Mouse (Mus musculus) midbrain, embryonic 15.5 days (tissue): ENCODE measurements around the gene Slc7a11. TPM values are rescaled to one million over a fixed set of nuclear protein-coding genes. Genes with fewer than 3 reads are reported as not detected.

Experiments used
- ATAC-seq: fragments of 200-750 bp; cut with Nextera tagmentation; replicated peaks from 2 replicates; pipeline ENCODE4 v1.8.0; 2017; ENCODE audit warnings: moderate TSS enrichment
- H3K27ac ChIP-seq: fragments of 300-500 bp; sonication (generic); 2 replicates; pipeline ENCODE4 v1.5.1; 2015; ENCODE audit warnings: mild to moderate bottlenecking, inconsistent platforms
- H3K27me3 ChIP-seq: fragments of 300-500 bp; sonication (generic); replicated peaks from 2 replicates; pipeline ENCODE4 v1.6.1; 2015; ENCODE audit warnings: inconsistent platforms
- H3K36me3 ChIP-seq: fragments of 300-500 bp; sonication (generic); replicated peaks from 2 replicates; pipeline ENCODE4 v1.6.1; 2015; ENCODE audit warnings: inconsistent platforms
- H3K4me1 ChIP-seq: fragments of 300-500 bp; sonication (generic); 2 replicates; pipeline ENCODE4 v1.6.1; 2015; ENCODE audit warnings: inconsistent platforms
- H3K4me2 ChIP-seq: fragments of 300-500 bp; sonication (generic); 2 replicates; pipeline ENCODE4 v1.6.1; 2015; ENCODE audit warnings: inconsistent platforms, mild to moderate bottlenecking, moderate library complexity
- H3K4me3 ChIP-seq: fragments of 300-500 bp; sonication (generic); 2 replicates; pipeline ENCODE4 v1.5.1; 2015; ENCODE audit warnings: mild to moderate bottlenecking, inconsistent platforms
- H3K9ac ChIP-seq: fragments of 300-500 bp; sonication (generic); 2 replicates; pipeline ENCODE4 v1.6.1; 2015; ENCODE audit warnings: mild to moderate bottlenecking, inconsistent platforms
- H3K9me3 ChIP-seq: fragments of 300-500 bp; sonication (generic); 2 replicates; pipeline ENCODE4 v1.6.1; 2016; ENCODE audit warnings: inconsistent platforms
- WGBS: fragments of 180-500 bp; shearing (Covaris S2); methylation state at CpG from one replicate; pipeline ENCODE4 v1.1.7; 2015; ENCODE audit warnings: mixed read lengths; 5-methylcytosine and 5-hydroxymethylcytosine counted together
- polyA plus RNA-seq: library from polyadenylated mRNA; unstranded; fragments of >200 nt; fragmentation: Nextera tagmentation; extraction: Ambion mirVana; gene quantifications from 2 replicates; pipeline ENCODE4 v1.2.1, GENCODE M21; 2015

Gene Slc7a11
- polyA plus RNA-seq, 1 experiment from 2014 or later: 2.2 TPM

DNA sequence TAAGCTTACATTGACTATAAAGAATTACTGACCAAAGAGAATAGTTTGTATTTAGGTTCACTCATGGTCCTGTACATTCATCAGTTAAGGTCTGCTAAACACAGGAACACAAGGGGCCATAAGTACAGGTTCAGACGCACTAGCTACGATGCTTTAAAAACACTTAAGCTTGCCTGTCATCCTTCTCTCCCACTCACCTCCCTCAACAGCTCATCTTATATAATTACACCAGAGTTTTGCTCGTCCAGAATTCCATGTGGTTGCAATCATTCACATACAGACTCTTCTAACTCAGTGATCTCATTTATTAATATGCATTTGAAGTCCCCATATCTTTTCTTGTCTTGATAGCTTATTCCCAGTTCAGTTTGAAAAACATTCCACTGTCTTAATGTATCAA is 458.6 kb downstream of the Slc7a11 start:
- H3K9ac ChIP-seq: no peak overlapping the region
- ATAC-seq: no peak
- H3K27me3 ChIP-seq: no peaks in the 10 kb centered on the region
- no peak overlapping the region for H3K4me2 ChIP-seq
- H3K4me1 ChIP-seq: no peaks in the 10 kb centered on the region
- no peak overlapping the region for H3K4me3 ChIP-seq
- 72% methylated on average over 3 of the region's 3 CpGs for WGBS
- H3K36me3 ChIP-seq: no peaks in the 10 kb centered on the region
- no peaks in the 10 kb centered on the region for H3K9me3 ChIP-seq
- H3K27ac ChIP-seq: no peak overlapping the region

DNA sequence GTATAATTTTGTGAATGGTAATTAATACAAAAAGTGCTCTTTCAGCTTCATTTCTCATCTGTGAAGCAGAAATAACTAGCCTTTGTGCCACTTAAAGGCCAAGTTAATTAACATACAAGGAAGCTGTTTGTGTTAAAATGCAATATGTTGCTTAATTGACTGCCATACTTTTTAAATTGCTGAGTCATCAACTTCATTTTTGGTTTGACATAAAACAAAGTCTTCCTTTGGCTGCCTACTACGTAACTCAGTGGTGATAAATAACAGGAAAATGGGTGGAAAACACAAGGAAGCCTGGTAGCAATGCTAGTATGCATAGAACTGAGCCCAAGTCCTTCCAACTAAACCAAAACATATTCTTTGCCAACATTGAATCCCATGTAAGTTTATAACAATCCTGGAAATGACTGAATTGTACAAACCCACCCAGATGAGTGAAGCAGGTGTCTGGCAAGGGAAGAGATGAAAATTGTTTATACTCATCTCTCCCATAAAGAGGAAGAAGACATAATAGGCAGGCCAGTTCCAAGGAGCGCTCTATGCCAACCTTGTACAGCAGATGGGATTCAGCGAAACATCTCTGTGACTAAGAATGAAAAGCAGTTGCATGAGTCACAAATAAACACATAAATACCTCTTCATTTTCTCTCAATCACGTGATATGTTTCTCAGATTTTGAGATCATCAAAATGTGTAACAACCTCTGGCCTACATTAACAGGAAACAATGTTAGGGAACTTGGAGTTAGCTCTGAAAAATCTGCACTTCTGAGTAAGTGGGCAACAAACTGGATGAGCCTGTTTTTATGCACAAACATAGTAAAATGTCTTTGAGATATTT is 459.8 kb downstream of the Slc7a11 start:
- no peak overlapping the region for H3K4me2 ChIP-seq
- ATAC-seq: no peak
- no peak overlapping the region for H3K9ac ChIP-seq
- no peak overlapping the region for H3K4me3 ChIP-seq
- no peaks in the 10 kb centered on the region for H3K27me3 ChIP-seq
- H3K36me3 ChIP-seq: no peaks in the 10 kb centered on the region
- 86% methylated on average over 4 of the region's 4 CpGs for WGBS
- no peaks in the 10 kb centered on the region for H3K4me1 ChIP-seq
- H3K9me3 ChIP-seq: no peaks in the 10 kb centered on the region
- H3K27ac ChIP-seq: no peak overlapping the region

DNA sequence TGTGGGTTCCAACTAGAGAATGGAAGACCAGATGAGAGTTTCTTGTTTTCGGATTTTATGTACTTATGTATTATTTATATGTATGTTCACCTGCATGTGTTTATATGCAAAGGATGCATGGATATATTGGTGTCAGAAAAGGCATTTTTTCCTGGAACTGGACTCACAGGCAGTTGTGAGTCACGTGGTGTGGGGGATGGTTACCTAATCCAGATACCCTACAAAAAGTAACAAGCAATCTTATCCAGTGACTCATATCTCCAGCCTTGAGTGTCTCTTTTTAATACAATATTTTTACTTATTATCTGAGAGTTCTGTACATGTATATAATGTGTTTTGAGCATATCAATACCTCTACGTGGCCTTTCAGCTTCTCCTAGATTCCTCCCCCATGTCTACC is 469.4 kb downstream of the Slc7a11 start:
- no peak overlapping the region for H3K4me3 ChIP-seq
- no peak overlapping the region for H3K9ac ChIP-seq
- H3K36me3 ChIP-seq: no peaks in the 10 kb centered on the region
- 91% methylated on average over 3 of the region's 3 CpGs for WGBS
- H3K27ac ChIP-seq: no peak overlapping the region
- no peaks in the 10 kb centered on the region; the same call in 1 of the 2 replicates for H3K9me3 ChIP-seq
- no peak for ATAC-seq
- no peak overlapping the region for H3K4me2 ChIP-seq
- no peaks in the 10 kb centered on the region for H3K27me3 ChIP-seq
- no peaks in the 10 kb centered on the region for H3K4me1 ChIP-seq

DNA sequence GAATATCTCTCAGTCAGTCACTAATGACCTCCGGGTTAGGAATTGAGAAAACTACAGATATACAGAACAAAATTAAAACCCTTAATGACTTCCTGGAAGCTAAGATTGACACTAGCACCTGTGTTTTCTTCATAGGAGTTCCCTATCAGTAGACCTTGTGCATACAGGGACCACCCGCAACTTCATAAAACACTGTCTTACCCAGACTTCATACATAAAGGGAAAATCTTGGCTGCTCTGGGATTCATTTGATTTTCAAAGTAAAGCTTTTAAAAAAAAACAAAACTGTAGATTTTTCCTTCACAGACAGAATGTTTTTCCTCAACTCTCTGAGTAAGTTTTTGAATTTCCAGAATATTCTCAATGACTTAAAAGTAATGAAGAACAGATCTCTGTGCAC is 477.8 kb downstream of the Slc7a11 start:
- H3K4me1 ChIP-seq: no peaks in the 10 kb centered on the region
- H3K27me3 ChIP-seq: no peaks in the 10 kb centered on the region
- WGBS: 94% methylated on average over 2 of the region's 2 CpGs
- H3K4me3 ChIP-seq: no peak overlapping the region
- no peak for ATAC-seq
- no peak overlapping the region for H3K9ac ChIP-seq
- H3K36me3 ChIP-seq: no peaks in the 10 kb centered on the region
- H3K27ac ChIP-seq: no peak overlapping the region
- no peak overlapping the region for H3K4me2 ChIP-seq
- H3K9me3 ChIP-seq: no peaks in the 10 kb centered on the region; the same call in 1 of the 2 replicates

DNA sequence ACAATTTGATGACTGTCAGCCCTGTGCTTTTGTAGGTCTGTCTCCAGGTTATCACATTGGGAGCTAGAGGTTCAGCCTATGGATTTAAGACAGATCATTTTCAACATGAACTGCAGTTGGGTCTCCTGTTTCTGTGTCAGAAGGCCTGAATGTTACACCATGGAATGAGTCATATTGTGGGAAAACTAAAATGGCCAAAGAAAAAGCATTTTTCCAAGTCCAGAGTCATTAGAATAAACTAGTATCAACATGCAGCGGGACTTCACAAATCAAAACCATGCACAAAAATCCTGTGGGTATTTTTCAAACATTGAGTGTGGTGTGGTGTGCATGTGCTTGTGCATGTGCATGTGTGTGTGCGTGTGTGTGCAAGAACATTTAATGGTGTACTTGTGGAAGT is 482.8 kb downstream of the Slc7a11 start:
- H3K27me3 ChIP-seq: no peaks in the 10 kb centered on the region
- no peak for ATAC-seq
- no peak overlapping the region for H3K27ac ChIP-seq
- H3K9me3 ChIP-seq: no peaks in the 10 kb centered on the region
- H3K4me1 ChIP-seq: no peaks in the 10 kb centered on the region
- H3K4me3 ChIP-seq: no peak overlapping the region
- WGBS: 96% methylated on average over 2 of the region's 2 CpGs
- no peaks in the 10 kb centered on the region for H3K36me3 ChIP-seq
- H3K4me2 ChIP-seq: no peak overlapping the region
- no peak overlapping the region for H3K9ac ChIP-seq

DNA sequence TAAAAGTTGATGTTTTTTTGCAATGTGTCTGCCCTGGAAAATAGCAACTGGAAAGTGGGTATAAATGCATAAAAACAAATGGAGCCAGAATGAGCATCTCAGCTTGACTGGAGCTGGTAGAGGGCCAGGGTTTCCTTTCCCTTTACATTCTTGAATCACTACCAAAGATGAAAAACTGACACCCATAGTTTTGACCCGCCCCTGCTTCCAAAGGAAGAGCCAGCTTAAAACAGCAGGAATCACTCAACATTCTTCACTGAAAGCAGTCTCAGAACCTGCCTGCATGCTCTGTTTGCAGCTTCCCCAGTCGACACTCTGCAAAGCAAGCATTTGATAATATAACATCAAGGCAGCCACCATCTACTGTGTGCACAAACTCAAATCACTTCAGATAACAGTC is 496.6 kb downstream of the Slc7a11 start:
- WGBS: 61% methylated on average over 2 of the region's 2 CpGs
- Histone ChIP-seq H3K4me1 (no peaks in the 10 kb centered on the region), H3K9ac (no peak overlapping the region), H3K4me2 (no peak overlapping the region), H3K36me3 (no peaks in the 10 kb centered on the region), H3K27ac (no peak overlapping the region), H3K27me3 (no peaks in the 10 kb centered on the region), H3K4me3 (no peak overlapping the region), H3K9me3 (no peaks in the 10 kb centered on the region)
- ATAC-seq: no peak

DNA sequence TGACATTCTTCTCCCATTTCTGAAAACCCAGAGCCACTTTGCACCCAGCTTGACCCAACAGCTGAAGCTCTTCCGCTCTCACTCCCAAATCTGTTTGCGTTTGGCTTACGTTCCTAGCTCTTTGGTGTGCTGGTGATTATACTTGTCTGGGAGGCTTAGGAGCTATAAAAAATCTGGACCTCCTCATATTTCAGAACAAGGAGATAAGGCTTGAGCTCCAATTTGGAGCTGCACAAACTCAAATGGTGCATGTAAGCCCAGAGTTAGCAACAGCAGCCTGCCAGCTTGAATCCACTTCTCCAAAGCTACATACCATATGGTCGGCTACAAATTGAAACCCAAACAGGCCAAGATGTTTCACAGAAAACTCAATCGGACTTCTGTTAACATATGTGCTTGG is 498.6 kb downstream of the Slc7a11 start:
- H3K9me3 ChIP-seq: no peaks in the 10 kb centered on the region
- WGBS: 88% methylated on average over 5 of the region's 5 CpGs
- no peaks in the 10 kb centered on the region for H3K36me3 ChIP-seq
- H3K4me1 ChIP-seq: peaks cover 3% of the 10 kb centered on the region; the same call in 1 of the 2 replicates
- H3K4me3 ChIP-seq: no peak overlapping the region
- no peak for ATAC-seq
- H3K9ac ChIP-seq: no peak overlapping the region
- H3K4me2 ChIP-seq: no peak overlapping the region
- H3K27ac ChIP-seq: no peak overlapping the region
- H3K27me3 ChIP-seq: no peaks in the 10 kb centered on the region

DNA sequence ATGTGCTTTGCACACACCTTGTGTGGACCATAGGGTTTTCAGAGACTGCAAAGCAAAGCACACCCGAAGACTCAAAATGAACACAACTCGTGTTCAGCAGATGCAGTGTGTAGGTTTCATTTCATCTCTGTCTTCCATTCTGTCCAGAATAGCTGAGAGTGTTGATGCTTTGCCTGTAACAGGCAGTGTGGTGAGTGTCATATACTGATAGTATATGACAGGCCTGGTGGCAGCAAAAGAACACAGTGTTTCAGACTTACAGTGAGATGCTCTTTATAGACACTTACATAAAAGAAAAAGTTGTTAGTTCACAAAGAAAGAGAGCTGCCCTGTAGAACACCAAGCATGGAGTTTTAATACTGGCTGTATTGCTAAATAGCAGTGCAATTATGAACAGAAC is 505.8 kb downstream of the Slc7a11 start:
- no peak overlapping the region for H3K9ac ChIP-seq
- peaks cover 6% of the 10 kb centered on the region; the same call in 1 of the 2 replicates for H3K4me1 ChIP-seq
- no peak for ATAC-seq
- H3K36me3 ChIP-seq: no peaks in the 10 kb centered on the region
- WGBS: 81% methylated on average over 2 of the region's 2 CpGs
- H3K27ac ChIP-seq: no peak overlapping the region
- H3K9me3 ChIP-seq: no peaks in the 10 kb centered on the region
- no peak overlapping the region for H3K4me2 ChIP-seq
- H3K4me3 ChIP-seq: no peak overlapping the region
- no peaks in the 10 kb centered on the region for H3K27me3 ChIP-seq

DNA sequence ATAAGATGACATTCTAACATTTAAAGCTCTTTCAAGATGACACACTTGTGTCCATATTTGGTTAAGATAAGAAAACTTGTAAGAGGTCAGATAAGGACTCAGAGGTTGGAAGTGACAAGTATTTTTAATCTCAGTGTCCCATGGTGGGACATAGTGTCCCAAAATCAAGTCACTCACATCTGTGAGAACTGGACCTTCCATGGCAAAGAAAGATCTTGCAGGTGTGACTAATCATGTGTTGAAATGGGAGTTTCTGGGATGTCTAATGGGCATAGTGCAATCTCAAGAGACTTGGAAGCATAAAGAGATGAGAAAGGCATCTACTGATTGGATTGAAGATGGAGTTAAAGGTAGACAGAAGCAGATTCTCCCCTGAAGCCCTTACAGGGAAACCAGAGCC is 513.9 kb downstream of the Slc7a11 start:
- Histone ChIP-seq H3K27ac (no peak overlapping the region), H3K9me3 (no peaks in the 10 kb centered on the region), H3K4me3 (no peak overlapping the region), H3K4me1 (no peaks in the 10 kb centered on the region), H3K4me2 (no peak overlapping the region), H3K9ac (no peak overlapping the region), H3K36me3 (no peaks in the 10 kb centered on the region), H3K27me3 (no peaks in the 10 kb centered on the region)
- no peak for ATAC-seq

DNA sequence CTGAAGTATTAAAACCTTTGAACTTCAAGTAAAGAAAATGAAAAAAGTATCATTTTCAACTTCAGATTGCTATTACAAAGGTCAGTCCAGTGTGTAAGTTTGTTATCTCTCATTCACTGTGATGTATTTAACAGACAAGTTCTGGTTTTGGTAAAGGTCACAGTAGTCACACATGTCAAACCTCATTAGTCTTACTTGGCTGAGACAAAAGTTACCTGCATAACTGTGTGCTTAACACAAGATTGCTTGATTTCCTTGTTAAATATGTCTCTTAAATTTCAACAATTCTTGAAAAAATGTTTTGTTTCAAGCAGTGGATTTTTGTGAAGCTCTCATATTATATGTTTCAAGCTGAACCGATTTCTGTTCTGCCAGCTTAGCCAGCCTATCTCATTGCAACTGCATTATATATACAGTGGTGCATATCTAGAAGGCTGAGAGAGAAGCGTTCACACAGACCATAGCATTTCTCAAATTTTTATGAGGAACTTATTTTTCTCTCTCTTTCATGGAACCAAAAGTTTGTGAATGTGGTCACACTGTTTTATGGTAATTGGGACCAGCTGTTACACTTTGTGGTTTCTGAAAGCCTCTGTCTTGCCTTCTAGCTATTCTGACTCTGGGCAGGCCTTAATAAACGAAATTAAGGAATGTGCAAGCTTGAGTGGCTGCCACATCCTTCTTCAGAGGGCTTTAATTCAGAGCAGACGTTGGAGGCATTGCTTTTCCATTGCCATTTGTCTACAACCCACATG is 514.7 kb downstream of the Slc7a11 start:
- no peak overlapping the region for H3K27ac ChIP-seq
- 46% methylated on average over 4 of the region's 4 CpGs for WGBS
- H3K9ac ChIP-seq: no peak overlapping the region
- no peaks in the 10 kb centered on the region for H3K36me3 ChIP-seq
- H3K4me1 ChIP-seq: no peaks in the 10 kb centered on the region
- H3K4me3 ChIP-seq: no peak overlapping the region
- H3K9me3 ChIP-seq: no peaks in the 10 kb centered on the region
- no peak for ATAC-seq
- H3K4me2 ChIP-seq: no peak overlapping the region
- no peaks in the 10 kb centered on the region for H3K27me3 ChIP-seq

DNA sequence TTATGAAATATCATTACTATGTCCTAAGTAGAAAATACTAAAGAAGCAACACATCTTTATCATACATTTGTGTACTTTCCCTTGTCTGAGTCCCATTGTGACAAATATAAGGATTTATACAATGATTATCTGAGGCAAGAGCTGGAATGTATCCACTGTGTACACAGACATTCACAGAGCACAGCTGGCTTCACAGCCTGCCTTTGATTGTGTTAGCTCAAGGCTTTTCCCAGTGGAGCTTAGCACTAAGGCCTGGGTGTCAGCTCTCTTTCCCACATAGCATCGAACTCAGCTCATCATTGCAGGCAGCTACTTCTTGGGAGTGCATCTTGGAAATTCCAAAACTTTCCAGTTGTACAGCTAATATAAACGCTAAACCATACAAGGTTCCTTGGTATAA is 529.5 kb downstream of the Slc7a11 start:
- Histone ChIP-seq H3K4me3 (no peak overlapping the region), H3K9me3 (no peaks in the 10 kb centered on the region), H3K4me1 (no peaks in the 10 kb centered on the region), H3K9ac (no peak overlapping the region), H3K27me3 (no peaks in the 10 kb centered on the region), H3K4me2 (no peak overlapping the region), H3K27ac (no peak overlapping the region), H3K36me3 (no peaks in the 10 kb centered on the region)
- no peak for ATAC-seq
- WGBS: 63% methylated on average over 2 of the region's 2 CpGs

DNA sequence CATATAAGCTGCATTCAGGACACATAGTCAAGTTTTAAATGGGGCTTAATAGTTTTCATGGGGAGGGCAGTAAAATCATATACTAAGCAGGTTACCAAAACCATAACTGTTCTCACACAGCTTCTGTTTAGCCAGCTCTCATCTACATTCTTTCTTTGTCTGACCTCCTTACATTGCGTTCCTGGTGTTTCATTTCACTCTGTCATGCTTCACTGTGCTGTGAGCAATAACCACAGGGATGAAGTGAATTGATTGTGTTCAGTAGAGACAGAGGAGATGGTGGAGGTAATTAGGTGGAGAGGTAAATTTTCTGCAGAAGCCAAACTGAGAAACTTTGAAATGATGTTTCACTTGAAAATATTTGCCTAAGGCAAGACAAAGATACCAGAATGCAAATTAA is 532.5 kb downstream of the Slc7a11 start:
- WGBS: 37% methylated on average over 1 of the region's 1 CpGs
- H3K9ac ChIP-seq: no peak overlapping the region
- no peaks in the 10 kb centered on the region for H3K36me3 ChIP-seq
- ATAC-seq: no peak
- H3K9me3 ChIP-seq: no peaks in the 10 kb centered on the region
- H3K4me1 ChIP-seq: no peaks in the 10 kb centered on the region
- H3K4me3 ChIP-seq: no peak overlapping the region
- H3K4me2 ChIP-seq: no peak overlapping the region
- H3K27me3 ChIP-seq: no peaks in the 10 kb centered on the region
- no peak overlapping the region for H3K27ac ChIP-seq
